9 mouse cellular contexts compared by ENCODE assay signal in the genomic region with DNA sequence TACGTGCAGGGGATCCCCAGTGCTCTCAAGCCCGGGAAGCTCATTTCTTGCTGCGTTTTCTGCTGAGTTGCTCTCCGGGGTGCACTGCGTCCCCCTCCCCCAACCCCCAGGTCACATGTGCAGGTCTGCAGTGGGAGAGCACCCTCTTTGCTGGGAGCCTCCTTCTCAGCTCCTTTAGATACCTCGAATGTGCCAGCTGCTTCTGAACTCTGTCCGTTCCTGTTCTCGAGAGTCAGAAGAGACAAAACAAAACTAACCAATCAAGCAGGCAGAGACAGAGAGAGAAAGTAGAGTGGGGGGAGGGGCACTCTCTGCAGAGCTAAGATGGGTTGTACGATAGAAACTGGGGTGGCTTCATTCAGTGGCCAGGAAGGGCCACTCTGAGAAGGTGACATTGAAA.
DNase-seq lines count a peak whose midpoint lies in the region; ATAC-seq and TF ChIP-seq lines count a peak whose summit lies in the region.
"Had no signal": no experiment of that assay in that cellular context is flagged by ENCODE, and none has a peak within 500 bp of the region (broad histone marks: within the 10 kb centered on the region; RNA-seq: fewer than 3 reads in every experiment).

No protein-coding gene starts in this region.

- no peak overlapping the region for H3K9ac ChIP-seq in heart, embryonic 15.5 days
- no peak overlapping the region for H3K9ac ChIP-seq in CH12.LX (ENCODE audit: insufficient read depth, low read depth)
- H3K9ac ChIP-seq in forebrain, embryonic 15.5 days (replicated peaks) = no peak overlapping the region
- 0 out of 2 replicates have a peak overlapping the region, but pooled peaks have one; percentile 7 for H3K9ac ChIP-seq in midbrain, embryonic 11.5 days (ENCODE audit: low read length)

- no peaks in the 10 kb centered on the region for H3K36me3 ChIP-seq in heart, embryonic 15.5 days
- H3K36me3 ChIP-seq in CH12.LX (replicated peaks in 1 of 2; ENCODE audit: control insufficient read depth in 1 of 2, insufficient read depth in 1 of 2, low read length in 1 of 2) = no peaks in the 10 kb centered on the region
- H3K36me3 ChIP-seq in forebrain, embryonic 15.5 days = no peaks in the 10 kb centered on the region
- no peaks in the 10 kb centered on the region for H3K36me3 ChIP-seq in midbrain, embryonic 11.5 days (ENCODE audit: control insufficient read depth, insufficient read depth, low read length)

- no peak for TF ChIP-seq EP300 in CH12.LX (IDR thresholded peaks at IDR 0.05; ENCODE audit: low read length)

- H3K4me3 ChIP-seq in heart, embryonic 15.5 days = no peak overlapping the region
- peak overlapping the region in 2 of 3 experiments; percentile 4 to 23 for H3K4me3 ChIP-seq in CH12.LX (replicated peaks in 1 of 3; ENCODE audit: low read depth in 2 of 3, low read length in 2 of 3, poor library complexity in 1 of 3)
- peak overlapping the region; percentile 48 for H3K4me3 ChIP-seq in forebrain, embryonic 15.5 days
- H3K4me3 ChIP-seq in midbrain, embryonic 11.5 days (ENCODE audit: low read depth, low read length) = no peak overlapping the region

- no peak for TF ChIP-seq POLR2A in CH12.LX (IDR thresholded peaks at IDR 0.05; ENCODE audit: low read depth, low read length)

- no peaks in the 10 kb centered on the region for H3K9me3 ChIP-seq in heart, embryonic 15.5 days (replicated peaks)
- H3K9me3 ChIP-seq in CH12.LX (replicated peaks; ENCODE audit: low read length) = no peaks in the 10 kb centered on the region
- no peaks in the 10 kb centered on the region for H3K9me3 ChIP-seq in forebrain, embryonic 15.5 days
- H3K9me3 ChIP-seq in midbrain, embryonic 11.5 days (ENCODE audit: control insufficient read depth, low read length) = no peaks in the 10 kb centered on the region

- ATAC-seq in heart, embryonic 15.5 days (replicated peaks; ENCODE audit: insufficient number of reproducible peaks, insufficient read depth, low FRiP score, low read depth) = no peak
- ATAC-seq in forebrain, embryonic 15.5 days (replicated peaks) = no peak
- no peak for ATAC-seq in midbrain, embryonic 11.5 days (ENCODE audit: low FRiP score)
- ATAC-seq in erythroid progenitor cell, adult 5-6 weeks (replicated peaks; ENCODE audit: low FRiP score, poor library complexity, severe bottlenecking) = no peak

- H3K4me1 ChIP-seq in heart, embryonic 15.5 days (replicated peaks) = peaks cover 20% of the 10 kb centered on the region
- H3K4me1 ChIP-seq in CH12.LX (ENCODE audit: control insufficient read depth in 1 of 2, insufficient read depth in 2 of 2) = peaks cover 39 to 65% of the 10 kb centered on the region in 2 experiments
- H3K4me1 ChIP-seq in forebrain, embryonic 15.5 days = peaks cover 21% of the 10 kb centered on the region
- H3K4me1 ChIP-seq in midbrain, embryonic 11.5 days (ENCODE audit: control insufficient read depth, insufficient read depth, low read length) = peaks cover 19% of the 10 kb centered on the region

- 0 out of 2 replicates have a peak overlapping the region, but pooled peaks have one; percentile 1 for H3K4me2 ChIP-seq in heart, embryonic 15.5 days
- peak overlapping the region; percentile 65 for H3K4me2 ChIP-seq in CH12.LX (ENCODE audit: insufficient read depth, low read depth, poor library complexity, severe bottlenecking)
- H3K4me2 ChIP-seq in forebrain, embryonic 15.5 days (replicated peaks) = peak overlapping the region; percentile 85
- peak overlapping the region; percentile 83 for H3K4me2 ChIP-seq in midbrain, embryonic 11.5 days

- DNase-seq in heart, postnatal 14 days = no peak
- peak; percentile 72 for DNase-seq in CH12.LX (ENCODE audit: extremely low read depth)
- no peak for DNase-seq in midbrain, embryonic 11.5 days (ENCODE audit: low spot score, missing footprints)
- DNase-seq in spleen, postnatal 4 days (ENCODE audit: low spot score in 2 of 2) = no peak
- DNase-seq in urinary bladder, postnatal 4 days (ENCODE audit: low spot score in 2 of 2) = no peak
- DNase-seq: lung, postnatal 36 days had no signal

- dilution Hi-C loops in CH12.LX (cut with MboI; ENCODE audit: extremely low pct_ligation_motif_present, extremely low pct_unique_long_range_greater_than_20kb, low sequenced_read_pairs) = no loop called here

- in situ Hi-C loops in CH12.LX (cut with MboI; ENCODE audit: low pct_ligation_motif_present, low pct_unique_long_range_greater_than_20kb, low sequenced_read_pairs) = loop anchor here (5.0 kb wide), 1 partner anchor 82 kb away; no protein-coding TSS in a partner anchor

- WGBS in heart, embryonic 15.5 days = 8% methylated on average over 9 of the region's 9 CpGs
- 3% methylated on average over 9 of the region's 9 CpGs for WGBS in forebrain, embryonic 15.5 days
- 1% methylated on average over 9 of the region's 9 CpGs for WGBS in midbrain, embryonic 11.5 days

- no peak for TF ChIP-seq CTCF in CH12.LX (conservative IDR thresholded peaks at IDR 0.05 in 1 of 2, IDR thresholded peaks at IDR 0.05 in 1 of 2; ENCODE audit: low read depth in 2 of 2, low read length in 2 of 2)

- peaks cover 68% of the 10 kb centered on the region for H3K27me3 ChIP-seq in heart, embryonic 15.5 days
- H3K27me3 ChIP-seq in CH12.LX (replicated peaks) = no peaks in the 10 kb centered on the region
- no peaks in the 10 kb centered on the region for H3K27me3 ChIP-seq in forebrain, embryonic 15.5 days
- no peaks in the 10 kb centered on the region; the same call in 1 of the 2 replicates for H3K27me3 ChIP-seq in midbrain, embryonic 11.5 days (ENCODE audit: control insufficient read depth, insufficient read depth, low read length)

- H3K27ac ChIP-seq in heart, embryonic 15.5 days = no peak overlapping the region
- H3K27ac ChIP-seq in CH12.LX (ENCODE audit: insufficient read depth, low read depth) = no peak overlapping the region
- peak overlapping the region; percentile 67 for H3K27ac ChIP-seq in forebrain, embryonic 15.5 days (replicated peaks)
- no peak overlapping the region for H3K27ac ChIP-seq in midbrain, embryonic 11.5 days (ENCODE audit: low read depth, low read length)

- no peak for TF ChIP-seq RAD21 in CH12.LX (IDR thresholded peaks at IDR 0.05; ENCODE audit: low read depth, low read length)

- no peaks in the 10 kb centered on the region for H3K79me2 ChIP-seq in CH12.LX (replicated peaks; ENCODE audit: control insufficient read depth, extremely low read depth, insufficient read depth, poor library complexity, severe bottlenecking)

- intact Hi-C loops in heart, postnatal 14 days (cut with DNase I) = no loop called here

TF ChIP-seq in CH12.LX, 34 proteins besides CTCF, POLR2A, EP300 and RAD21:
- TF ChIP-seq NRF1 (IDR thresholded peaks at IDR 0.05; ENCODE audit: low read depth, low read length) (no peak), IRF4 (IDR thresholded peaks at IDR 0.05; ENCODE audit: low read depth, low read length) (peak; percentile 66), SIN3A (IDR thresholded peaks at IDR 0.05; ENCODE audit: low read length) (peak; percentile 60; the same call in 1 of the 2 replicates), CHD2 (IDR thresholded peaks at IDR 0.05; ENCODE audit: low read length) (peak; percentile 86), ELF1 (IDR thresholded peaks at IDR 0.05; ENCODE audit: low read depth, low read length) (no peak), MEF2A (IDR thresholded peaks at IDR 0.05; ENCODE audit: borderline replicate concordance, low read depth, low read length) (peak; percentile 21; the same call in 1 of the 2 replicates), MYC (IDR thresholded peaks at IDR 0.05; ENCODE audit: low read depth, low read length) (no peak), POLR2AphosphoS2 (IDR thresholded peaks at IDR 0.05; ENCODE audit: low read depth, low read length) (no peak), JUND (conservative IDR thresholded peaks at IDR 0.05; ENCODE audit: low read depth, low read length) (no peak), ETS1 (conservative IDR thresholded peaks at IDR 0.05; ENCODE audit: low read depth, low read length) (peak; percentile 27), NELFE (IDR thresholded peaks at IDR 0.05; ENCODE audit: low read depth, low read length) (no peak), TCF12 (IDR thresholded peaks at IDR 0.05; ENCODE audit: low read depth, low read length) (no peak), MAFK (IDR thresholded peaks at IDR 0.05; ENCODE audit: insufficient replicate concordance, low read length) (no peak), BHLHE40 (IDR thresholded peaks at IDR 0.05; ENCODE audit: low read depth, low read length) (peak; percentile 55), USF1 (IDR thresholded peaks at IDR 0.05; ENCODE audit: low read depth, low read length) (peak; percentile 65)

Comparison
In these comparisons a context has a peak if more than half of its experiments do, and no peak if none do; other contexts are left out.
1. H3K4me2 ChIP-seq: peak in every context shown above with its lines; median percentile 85 in forebrain, embryonic 15.5 days; 83 in midbrain, embryonic 11.5 days; 65 in CH12.LX; 1 in heart, embryonic 15.5 days.
2. H3K4me3 ChIP-seq: peak in CH12.LX (2 of 3) and forebrain, embryonic 15.5 days (single experiment); none in heart, embryonic 15.5 days (single experiment) and midbrain, embryonic 11.5 days (single experiment).